Mouse (Mus musculus) cortical plate, adult 2 months (tissue): ENCODE measurements around the gene Gm49416.

ENCODE experiments used
- CTCF ChIP-seq: fragments of 200-500 bp; IDR thresholded peaks from 2 replicates; pipeline ENCODE4 v1.5.1; 2011; ENCODE audit warnings: mild to moderate bottlenecking, control low read depth, low read length; ENCODE audit not compliant: insufficient read depth; ENCODE audit errors: extremely low read depth
- POLR2A ChIP-seq: fragments of 200-500 bp; IDR thresholded peaks from 2 replicates; pipeline ENCODE4 v1.6.1; 2011; ENCODE audit warnings: mild to moderate bottlenecking, low read length, control low read depth; ENCODE audit not compliant: insufficient read depth; ENCODE audit errors: extremely low read depth

GRCm38 (mm10) chr19:8852236-8852928 is 36.3 kb upstream of the Gm49416 start:
- TF ChIP-seq CTCF (no peak), POLR2A (no peak)
